25 mouse cellular contexts compared by ENCODE assay signal in the genomic region with DNA sequence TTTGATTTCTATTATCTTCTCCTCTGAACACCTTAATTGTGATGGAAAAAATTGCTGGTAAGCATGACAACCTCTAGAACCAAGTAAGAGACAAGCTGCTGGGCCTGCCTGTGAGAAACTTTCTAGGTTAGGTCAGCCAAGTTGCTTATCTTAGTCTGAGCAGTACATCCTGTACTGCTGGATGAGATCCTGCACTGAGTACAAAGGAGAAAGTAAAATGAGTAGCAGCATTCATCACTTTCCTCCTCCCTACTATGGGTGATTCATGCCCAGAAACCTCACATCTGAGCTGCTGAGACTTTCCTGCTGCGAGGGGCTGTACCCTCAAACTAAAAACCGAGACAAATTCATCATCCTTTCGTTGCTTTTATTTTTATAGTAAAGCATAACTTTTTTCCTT.
DNase-seq lines count a peak whose midpoint lies in the region; ATAC-seq and TF ChIP-seq lines count a peak whose summit lies in the region.
"Had no signal": no experiment of that assay in that cellular context is flagged by ENCODE, and none has a peak within 500 bp of the region (broad histone marks: within the 10 kb centered on the region; RNA-seq: fewer than 3 reads in every experiment).

No protein-coding gene starts in this region.

- H3K36me3 ChIP-seq in heart, embryonic 14.5 days (ENCODE audit: control insufficient read depth, insufficient read depth, low read length) = no peaks in the 10 kb centered on the region
- H3K36me3 ChIP-seq in heart, adult 2 months (ENCODE audit: control insufficient read depth, insufficient read depth, low read length) = no peaks in the 10 kb centered on the region
- H3K36me3 ChIP-seq in heart, embryonic 16.5 days (ENCODE audit: control insufficient read depth, insufficient read depth) = no peaks in the 10 kb centered on the region
- H3K36me3 ChIP-seq: forebrain, embryonic 10.5 days; kidney, embryonic 15.5 days had no signal

- H3K9ac ChIP-seq in heart, embryonic 14.5 days (ENCODE audit: low read length) = no peak overlapping the region
- H3K9ac ChIP-seq in heart, adult 2 months (ENCODE audit: low read depth, low read length) = no peak overlapping the region
- no peak overlapping the region for H3K9ac ChIP-seq in heart, embryonic 16.5 days (ENCODE audit: low read length)
- H3K9ac ChIP-seq: forebrain, embryonic 13.5 days; hindbrain, embryonic 14.5 days; kidney, embryonic 15.5 days had no signal

- no peak for TF ChIP-seq POLR2A in heart, adult 2 months (IDR thresholded peaks at IDR 0.05; ENCODE audit: insufficient read depth, low read depth, low read length)

- no peaks in the 10 kb centered on the region for H3K27me3 ChIP-seq in heart, embryonic 14.5 days (ENCODE audit: control insufficient read depth, insufficient read depth, low read length)
- no peaks in the 10 kb centered on the region for H3K27me3 ChIP-seq in heart, adult 2 months (ENCODE audit: control insufficient read depth, insufficient read depth, low read length)
- H3K27me3 ChIP-seq in heart, embryonic 16.5 days (ENCODE audit: control insufficient read depth, insufficient read depth, low read length) = no peaks in the 10 kb centered on the region
- H3K27me3 ChIP-seq: forebrain, embryonic 13.5 days; kidney, embryonic 15.5 days had no signal

- H3K4me3 ChIP-seq in heart, embryonic 14.5 days (ENCODE audit: control insufficient read depth in 1 of 2, insufficient read depth in 1 of 2, low read depth in 1 of 2, low read length in 2 of 2) = no peak overlapping the region
- no peak overlapping the region for H3K4me3 ChIP-seq in heart, adult 2 months
- no peak overlapping the region for H3K4me3 ChIP-seq in heart, embryonic 16.5 days (ENCODE audit: low read length)
- H3K4me3 ChIP-seq: forebrain, embryonic 10.5 days; forebrain, embryonic 13.5 days; gastrocnemius, adult 2 months; kidney, embryonic 15.5 days had no signal

- 46% methylated on average over 3 of the region's 3 CpGs for WGBS in heart, embryonic 14.5 days
- 29% methylated on average over 3 of the region's 3 CpGs for WGBS in heart, adult 2 months
- 51% methylated on average over 3 of the region's 3 CpGs for WGBS in heart, embryonic 16.5 days

- no peak overlapping the region for H3K4me2 ChIP-seq in heart, embryonic 14.5 days (ENCODE audit: low read length)
- H3K4me2 ChIP-seq in heart, embryonic 16.5 days (ENCODE audit: low read depth, low read length) = no peak overlapping the region
- H3K4me2 ChIP-seq: forebrain, embryonic 13.5 days; hindbrain, embryonic 14.5 days; kidney, embryonic 15.5 days had no signal

- peak; percentile 68; the same call in 1 of the 2 replicates for ATAC-seq in heart, embryonic 14.5 days (ENCODE audit: insufficient number of reproducible peaks, insufficient read depth, low FRiP score, low read depth)
- ATAC-seq in heart, embryonic 16.5 days (replicated peaks; ENCODE audit: extremely low read depth, insufficient read depth, low FRiP score) = peak; percentile 73
- ATAC-seq: activated CD4-positive, CD25-positive, alpha-beta regulatory T cell, adult 4 months; forebrain, embryonic 13.5 days; forebrain, embryonic 16.5 days; hindbrain, postnatal 0 days; inflammation-experienced regulatory T-cells, adult 6 months; intestine, postnatal 0 days had no signal

- intact Hi-C loops in heart, postnatal 36 days (cut with DNase I) = no loop called here
- intact Hi-C loops in heart, adult 2 months (cut with DNase I) = no loop called here

- DNase-seq in heart, adult 11 months = peak; percentile 85
- DNase-seq in heart, postnatal 36 days = no peak
- peak; percentile 0 to 9 for DNase-seq in heart, adult 9 months (ENCODE audit: low spot score in 2 of 2)
- DNase-seq in heart, postnatal 4 days = no peak
- no peak for DNase-seq in heart, adult 2 months
- DNase-seq in kidney, adult 18-20 months = no peak
- DNase-seq: adrenal gland, adult 8-10 months; adrenal gland, postnatal 25 days; cerebellum, adult 18-20 months; cerebellum, adult 9-10 months; cerebellum, postnatal 14 days; gastrocnemius, adult 2 months; gastrocnemius, postnatal 14 days; kidney, adult 8-10 months had no signal

- TF ChIP-seq EP300 in heart, adult 2 months (IDR thresholded peaks at IDR 0.05; ENCODE audit: insufficient read depth, low read depth, low read length) = no peak

- H3K79me2 ChIP-seq in heart, adult 2 months (replicated peaks; ENCODE audit: control insufficient read depth, insufficient read depth, low read length) = no peaks in the 10 kb centered on the region

- H3K9me3 ChIP-seq in heart, embryonic 14.5 days (ENCODE audit: control insufficient read depth, low read length) = no peaks in the 10 kb centered on the region
- no peaks in the 10 kb centered on the region; the same call in 1 of the 2 replicates for H3K9me3 ChIP-seq in heart, embryonic 16.5 days (replicated peaks; ENCODE audit: control insufficient read depth, low read length)
- H3K9me3 ChIP-seq: forebrain, embryonic 10.5 days; forebrain, embryonic 13.5 days; kidney, embryonic 15.5 days had no signal

- no peaks in the 10 kb centered on the region for H3K4me1 ChIP-seq in heart, embryonic 14.5 days (ENCODE audit: control insufficient read depth in 2 of 2, insufficient read depth in 2 of 2, low read length in 2 of 2)
- no peaks in the 10 kb centered on the region for H3K4me1 ChIP-seq in heart, adult 2 months (ENCODE audit: control insufficient read depth, insufficient read depth, low read length)
- H3K4me1 ChIP-seq in heart, embryonic 16.5 days (ENCODE audit: control insufficient read depth, insufficient read depth, low read length) = no peaks in the 10 kb centered on the region
- H3K4me1 ChIP-seq: forebrain, embryonic 10.5 days; forebrain, embryonic 13.5 days; kidney, embryonic 15.5 days had no signal

- TF ChIP-seq CTCF in heart, adult 2 months (IDR thresholded peaks at IDR 0.05) = no peak

- no peak overlapping the region for H3K27ac ChIP-seq in heart, embryonic 14.5 days (replicated peaks in 1 of 2; ENCODE audit: control insufficient read depth in 1 of 2, insufficient read depth in 1 of 2, low read depth in 2 of 2, low read length in 2 of 2)
- H3K27ac ChIP-seq in heart, adult 2 months = no peak overlapping the region
- H3K27ac ChIP-seq in heart, embryonic 16.5 days (ENCODE audit: low read length) = no peak overlapping the region
- H3K27ac ChIP-seq: forebrain, embryonic 10.5 days; forebrain, embryonic 13.5 days; gastrocnemius, adult 2 months; hindbrain, embryonic 14.5 days; hindbrain, postnatal 0 days; kidney, embryonic 15.5 days had no signal

Comparison
In these comparisons a context has a peak if more than half of its experiments do, and no peak if none do; other contexts are left out.
1. DNase-seq: peak in heart, adult 11 months (single experiment) and heart, adult 9 months (2 of 2); none in heart, postnatal 36 days (0 of 2), heart, postnatal 4 days (single experiment), heart, adult 2 months (0 of 2) and kidney, adult 18-20 months (single experiment).